Mouse (Mus musculus) cerebellum, postnatal 4 days (tissue): ENCODE data around the gene Ctso.

Experiments used
- DNase-seq, 2 experiments: peaks; one replicate each; pipeline ENCODE4 v3.0.0; 2022; ENCODE audit warnings: low spot score in 2 of 2, mixed read lengths in 1 of 2

Ctso gene

DNA sequence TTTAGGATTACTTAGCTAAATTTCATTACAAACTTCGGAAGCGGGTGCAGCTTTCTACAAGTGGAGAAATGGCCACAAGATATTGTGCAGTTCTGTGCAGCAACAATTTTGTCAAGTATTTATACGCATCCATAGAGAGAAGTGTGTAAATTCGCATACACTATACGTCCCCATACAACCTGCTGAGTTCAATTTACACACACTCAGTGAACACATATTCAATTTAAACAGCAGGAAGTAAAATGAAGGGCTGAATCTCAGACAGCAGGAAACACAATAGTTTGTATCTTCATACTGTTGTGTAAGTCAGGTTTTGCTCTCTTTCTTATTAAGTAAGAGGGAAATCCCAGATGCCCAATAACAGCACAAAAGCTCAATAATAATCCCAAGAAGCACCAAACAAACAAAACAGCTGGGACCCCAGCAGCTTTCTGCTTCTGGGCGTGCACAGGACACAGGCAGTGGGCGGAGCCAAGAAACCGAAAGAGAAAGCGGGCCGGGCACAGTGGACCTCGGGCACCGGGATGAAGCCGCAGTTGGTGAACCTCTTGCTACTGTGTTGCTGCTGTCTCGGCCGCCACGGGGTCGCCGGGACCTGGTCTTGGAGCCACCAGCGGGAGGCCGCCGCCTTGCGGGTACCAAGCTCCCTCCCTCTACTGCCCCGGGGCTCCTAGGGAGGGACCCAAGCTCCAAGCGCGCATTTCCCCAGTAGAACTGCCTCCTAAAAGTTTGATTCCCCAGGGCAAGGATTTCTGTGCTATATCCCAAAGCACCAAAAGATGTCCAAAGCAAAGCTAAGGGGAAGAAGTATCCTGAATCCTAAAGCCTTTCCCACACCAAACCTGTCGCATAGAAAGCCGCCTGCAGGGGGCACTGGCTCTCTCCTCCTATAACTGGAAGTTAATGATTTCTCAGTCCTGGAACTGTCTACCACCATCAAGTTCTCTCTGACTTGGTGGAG, at the start of gene Ctso:
TSS of gene Ctso (plus strand) at position 461 of the 961 bp plus-strand sequence.
- DNase-seq: peak; percentile 66 to 85

DNA sequence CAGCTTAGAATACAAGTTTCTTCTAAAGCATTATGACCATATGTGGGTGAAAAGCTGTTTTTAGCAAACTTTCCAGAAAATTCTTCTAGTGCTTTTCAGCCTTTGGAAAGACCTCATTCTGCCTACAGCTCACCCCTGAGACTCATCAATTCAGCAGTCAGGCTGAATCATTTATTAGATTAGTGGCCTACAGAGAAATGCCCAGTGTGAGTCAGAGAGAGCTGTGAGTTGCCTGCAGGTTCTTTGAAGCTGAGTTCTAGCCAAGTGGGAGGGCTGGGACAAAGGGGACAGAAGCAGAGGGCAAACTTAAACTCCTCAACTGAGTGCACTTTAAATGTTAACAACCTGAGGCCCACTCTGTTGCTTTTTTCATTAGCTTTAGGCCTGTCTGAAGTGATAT, 48.5 kb upstream of the Ctso start:
- DNase-seq: no peak

DNA sequence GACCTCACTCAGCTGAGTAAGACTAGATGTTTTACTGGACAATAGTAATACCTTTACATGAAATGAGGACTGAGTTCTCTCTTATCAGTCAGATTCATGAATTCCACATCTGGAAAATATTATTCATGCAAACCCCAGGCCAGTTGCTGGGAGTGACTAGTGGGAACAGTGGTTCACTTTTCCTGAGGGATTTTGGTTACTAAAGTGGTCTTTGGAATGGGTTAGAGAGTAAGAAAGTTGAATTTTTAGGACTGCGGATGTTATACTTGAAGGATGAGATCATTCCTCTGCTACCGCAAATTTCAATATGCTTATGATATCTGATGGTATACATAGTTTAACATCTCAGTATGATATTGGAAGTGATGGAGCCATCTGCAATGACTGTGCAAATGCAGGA, 46.8 kb upstream of the Ctso start:
- no peak for DNase-seq

DNA sequence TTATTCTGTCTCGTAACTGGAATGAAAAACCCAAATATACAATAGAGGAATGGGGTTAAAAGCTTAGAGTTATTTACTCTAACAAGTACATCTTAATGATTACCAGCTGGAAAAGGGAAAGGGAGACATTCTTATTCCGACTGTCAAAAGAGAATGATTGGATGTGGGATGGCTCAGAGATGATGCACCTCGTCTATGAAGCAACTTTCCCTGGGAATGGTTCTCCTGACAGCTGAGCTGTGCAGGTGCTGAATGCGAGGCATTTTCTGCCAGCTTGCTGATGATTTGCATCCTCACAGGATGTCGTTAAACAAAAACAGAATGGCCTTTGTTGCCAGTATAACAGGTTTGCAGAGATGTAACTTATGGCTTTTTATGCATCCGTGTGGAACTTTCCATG, 43.3 kb upstream of the Ctso start:
- DNase-seq: no peak

- DNase-seq: no peak
Observed at GRCm38 (mm10) chr3:81910286-81911036, 21.9 kb upstream of the Ctso start.

DNA sequence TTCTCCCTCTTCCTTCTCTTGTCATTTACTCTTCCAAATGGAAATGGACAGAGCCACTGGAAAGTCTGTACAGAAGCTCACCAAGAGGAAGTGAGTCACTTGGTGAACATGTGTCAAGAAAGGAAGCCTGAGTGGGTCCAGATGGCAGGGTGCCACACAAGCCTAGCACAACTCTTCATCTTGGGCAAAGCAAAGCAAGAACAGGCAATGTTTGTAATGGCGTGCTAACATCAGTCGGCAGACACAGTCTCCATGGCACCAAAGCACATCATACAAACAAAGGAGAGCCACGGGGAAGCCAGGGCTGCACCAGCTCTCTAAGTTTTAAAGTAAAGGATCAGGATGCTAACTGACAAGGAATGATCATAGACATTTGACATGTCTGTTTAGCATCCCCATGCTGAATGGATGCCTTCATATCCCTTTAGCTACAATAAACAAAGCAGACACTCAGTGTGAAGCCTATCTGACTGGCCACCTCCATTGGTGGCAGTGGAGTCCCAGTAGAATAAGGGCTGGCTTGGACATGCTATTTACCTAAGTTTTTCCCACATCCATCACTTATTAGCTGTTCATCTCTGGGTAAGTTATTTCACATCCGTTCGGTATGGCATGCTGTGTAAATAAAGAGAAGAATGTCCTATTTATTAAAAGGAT, 16.2 kb upstream of the Ctso start:
- DNase-seq: peak in 1 of 2 experiments; percentile 24

DNA sequence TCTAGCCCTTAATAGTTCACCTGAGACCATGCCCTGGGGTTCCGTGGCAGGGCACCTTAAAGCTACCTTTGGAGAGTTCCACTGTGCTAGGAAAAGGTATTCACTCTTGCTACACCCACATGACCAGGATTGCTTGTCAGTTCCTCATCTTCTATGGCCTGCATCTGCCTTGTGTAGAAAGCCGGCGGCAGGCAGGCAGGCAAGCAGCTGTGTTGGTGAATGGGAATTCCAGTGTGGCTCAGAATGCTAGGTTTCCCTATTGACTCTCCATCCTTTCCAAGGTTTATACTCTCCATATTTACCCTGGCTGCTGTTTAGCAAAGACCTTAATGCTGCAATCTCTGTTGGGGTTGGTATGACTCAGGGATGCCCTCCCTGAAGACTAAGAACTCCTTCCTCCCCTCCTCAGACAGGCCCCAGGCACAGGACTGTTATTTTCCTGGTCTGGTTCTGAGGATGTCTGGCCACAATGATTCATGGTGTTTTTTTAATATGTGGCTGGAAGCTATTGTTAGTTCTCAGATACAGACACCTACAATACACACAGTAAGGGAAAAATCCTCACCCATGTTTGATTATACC, 15.0 kb upstream of the Ctso start:
- no peak for DNase-seq

DNA sequence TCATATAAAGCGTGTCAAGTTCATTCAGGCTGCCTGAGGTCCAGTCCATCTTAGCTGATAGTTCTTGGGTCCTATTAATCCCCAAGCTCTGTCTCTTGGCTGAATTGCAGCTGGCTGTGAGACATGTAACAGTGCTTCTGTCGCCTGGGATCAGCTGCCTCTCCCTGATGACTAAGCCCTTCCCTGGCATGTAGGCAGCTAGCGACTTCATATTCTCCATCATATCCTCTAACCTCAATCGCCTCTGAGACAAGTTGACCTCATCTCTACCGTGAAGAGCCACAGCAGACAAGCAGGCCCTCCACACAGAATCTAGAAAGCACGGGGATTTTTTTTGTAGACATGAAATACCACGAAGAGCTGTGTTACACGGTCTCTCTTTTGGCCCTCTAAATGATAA, 14.2 kb upstream of the Ctso start:
- DNase-seq: no peak

GRCm38 (mm10) chr3:81919681-81920080, 12.7 kb upstream of the Ctso start:
- no peak for DNase-seq

GRCm38 (mm10) chr3:81922910-81923309, 9.5 kb upstream of the Ctso start:
- DNase-seq: no peak

DNA sequence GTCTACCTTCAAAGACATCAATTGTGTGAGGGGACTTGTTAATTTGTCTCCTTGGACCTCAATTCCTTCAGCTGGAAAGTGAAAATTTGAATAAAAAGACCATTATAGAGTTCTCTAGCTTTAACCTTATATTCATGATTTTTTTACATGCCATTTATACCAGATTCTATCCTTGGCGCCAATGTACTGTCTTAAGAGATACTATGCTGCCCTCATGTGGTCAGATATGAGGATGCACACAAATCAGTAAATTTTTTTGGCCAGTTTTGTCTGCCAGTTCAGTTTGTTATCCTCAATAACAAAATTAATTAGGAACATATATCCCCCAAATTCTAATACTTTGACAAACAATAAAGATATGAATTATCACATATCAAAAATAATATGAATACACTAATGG, 7.5 kb upstream of the Ctso start:
- DNase-seq: peak in 1 of 2 experiments; percentile 47

DNA sequence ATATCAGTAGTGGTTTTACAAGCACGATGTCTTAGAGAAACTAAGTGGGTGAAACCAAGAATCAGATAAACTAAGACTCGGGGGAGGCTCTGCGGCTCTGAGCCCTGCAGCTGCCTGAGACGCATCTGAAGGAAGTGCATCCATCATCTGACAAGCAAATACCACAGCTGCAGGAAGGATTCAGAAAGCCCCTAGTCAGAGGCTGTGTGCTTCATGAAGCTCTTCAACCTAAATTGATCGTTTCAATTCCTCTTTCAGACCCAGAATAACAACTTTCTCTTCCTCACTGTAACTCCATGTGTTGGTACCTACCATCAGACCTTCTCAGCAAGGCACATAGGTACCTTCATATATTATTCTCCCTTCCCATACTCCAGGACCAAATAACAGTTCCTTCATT, 6.5 kb upstream of the Ctso start:
- DNase-seq: no peak

GRCm38 (mm10) chr3:81926764-81927325, 5.6 kb upstream of the Ctso start:
- DNase-seq: no peak

DNA sequence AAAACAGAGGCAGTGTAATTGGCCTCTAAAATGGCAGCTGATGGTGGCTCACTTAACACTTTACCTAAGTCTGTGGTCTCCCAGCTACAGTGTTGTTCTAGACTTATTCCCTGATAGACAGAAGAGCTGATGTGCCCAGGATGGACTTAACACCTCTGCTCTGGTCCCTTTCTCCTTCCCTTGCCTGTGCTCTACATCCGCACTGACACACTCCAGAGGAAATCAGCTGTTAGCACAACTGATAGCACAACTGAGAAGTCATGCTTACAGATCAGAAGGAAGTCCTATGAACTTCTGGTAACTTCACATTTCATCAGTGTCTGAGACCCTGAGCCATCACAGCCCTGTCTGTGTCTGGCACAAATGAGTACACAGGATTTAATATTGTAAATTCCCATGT, 3.3 kb upstream of the Ctso start:
- no peak for DNase-seq

- DNase-seq: no peak
Observed at GRCm38 (mm10) chr3:81931695-81932094, 706 bp upstream of the Ctso start.

DNA sequence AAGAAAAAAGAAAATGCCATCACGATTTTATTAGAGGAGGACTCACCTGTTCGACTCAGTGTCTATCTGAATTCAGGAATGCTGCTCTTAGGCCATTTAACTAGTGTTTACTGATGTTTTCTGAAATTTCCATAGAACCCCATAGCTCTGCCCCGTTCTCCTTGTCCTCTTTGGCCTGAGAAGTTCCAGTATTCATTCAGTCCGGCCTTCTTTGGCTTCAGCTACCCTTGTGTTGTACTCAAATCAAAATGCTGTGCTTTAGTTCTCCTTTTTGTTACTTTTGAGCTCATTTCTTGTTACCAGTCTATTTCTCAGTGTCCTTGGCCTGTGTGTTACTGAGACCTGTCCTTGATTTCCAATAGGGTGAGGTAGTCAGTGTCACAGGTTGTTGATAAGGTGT, 947 bp downstream of the Ctso start:
- DNase-seq: no peak

DNA sequence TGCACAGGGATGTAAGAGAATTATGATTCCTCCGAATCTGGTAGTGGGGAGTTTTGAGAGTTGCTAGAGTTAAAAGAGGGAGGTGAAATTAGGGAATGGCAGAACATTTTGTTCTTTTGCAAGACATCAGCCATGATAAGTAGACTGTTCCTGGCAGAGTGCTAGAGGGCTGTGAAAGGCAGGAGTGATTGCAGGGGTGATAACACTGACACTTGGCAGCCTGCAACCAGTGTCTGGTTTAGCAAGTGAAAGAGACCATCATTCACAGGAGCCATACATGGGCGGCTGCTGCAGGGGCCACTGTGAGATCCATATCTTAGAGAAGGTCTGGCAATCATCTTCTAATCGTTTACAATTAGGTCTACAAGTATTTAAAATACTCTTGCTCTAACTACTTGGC, 6.5 kb downstream of the Ctso start:
- DNase-seq: no peak

GRCm38 (mm10) chr3:81942341-81942740, 9.9 kb downstream of the Ctso start:
- no peak for DNase-seq

- DNase-seq: no peak
Observed at GRCm38 (mm10) chr3:81943097-81943496, 10.7 kb downstream of the Ctso start.

DNA sequence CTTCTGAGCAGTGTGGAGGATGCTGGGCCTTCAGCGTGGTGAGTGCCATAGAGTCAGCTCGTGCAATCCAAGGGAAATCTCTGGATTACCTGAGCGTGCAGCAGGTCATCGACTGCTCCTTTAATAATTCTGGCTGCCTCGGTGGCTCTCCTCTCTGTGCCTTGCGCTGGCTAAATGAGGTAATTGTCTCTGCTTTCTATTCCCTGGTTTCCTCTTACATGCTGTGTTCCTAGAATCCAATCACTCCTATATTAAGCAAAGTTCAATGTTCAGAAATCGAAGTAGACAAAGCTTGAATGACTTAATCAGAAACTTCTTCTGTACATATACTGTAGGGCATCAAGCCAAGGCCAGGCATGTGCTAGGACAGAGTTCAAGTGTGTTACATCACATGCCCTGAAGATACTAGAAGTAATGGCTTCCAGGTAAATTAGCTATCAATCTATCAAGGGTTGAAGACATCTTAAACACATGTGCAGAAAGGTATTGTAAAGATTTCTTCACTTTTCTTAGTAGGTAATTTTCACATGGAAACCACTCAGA, 12.5 kb downstream of the Ctso start:
- DNase-seq: no peak

- DNase-seq: no peak
Observed at GRCm38 (mm10) chr3:81949048-81949447, 16.6 kb downstream of the Ctso start.
